Mouse (Mus musculus) naive thymus-derived CD4-positive, alpha-beta T cell, adult 2 months (primary cell): ENCODE measurements around the gene Sufu.

Experiments
- DNase-seq: peaks from one replicate; pipeline ENCODE4 v3.0.0-alpha.2; 2011; ENCODE audit warnings: low read depth

Gene Sufu

DNA sequence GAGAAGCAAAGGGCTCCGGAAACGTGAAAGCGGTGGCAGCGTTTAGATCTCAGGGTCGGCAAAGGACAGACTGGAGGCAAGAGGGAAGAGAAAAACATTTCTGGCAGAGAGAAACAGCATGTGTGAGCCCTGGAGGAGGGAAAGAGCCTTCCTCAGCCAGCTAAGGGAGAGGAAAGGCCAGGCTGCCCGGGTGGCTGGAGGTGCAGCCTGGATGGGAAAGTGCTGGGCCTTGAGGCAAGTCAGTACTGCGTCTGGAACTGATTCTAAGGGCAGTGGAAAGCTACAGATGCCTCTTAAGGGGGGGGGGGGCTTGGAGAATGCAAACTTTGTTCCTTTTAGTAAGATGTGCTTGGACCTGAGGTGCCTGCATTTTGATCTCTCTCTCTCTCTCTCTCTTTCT, 37.0 kb downstream of the Sufu start:
- DNase-seq: no peak

DNA sequence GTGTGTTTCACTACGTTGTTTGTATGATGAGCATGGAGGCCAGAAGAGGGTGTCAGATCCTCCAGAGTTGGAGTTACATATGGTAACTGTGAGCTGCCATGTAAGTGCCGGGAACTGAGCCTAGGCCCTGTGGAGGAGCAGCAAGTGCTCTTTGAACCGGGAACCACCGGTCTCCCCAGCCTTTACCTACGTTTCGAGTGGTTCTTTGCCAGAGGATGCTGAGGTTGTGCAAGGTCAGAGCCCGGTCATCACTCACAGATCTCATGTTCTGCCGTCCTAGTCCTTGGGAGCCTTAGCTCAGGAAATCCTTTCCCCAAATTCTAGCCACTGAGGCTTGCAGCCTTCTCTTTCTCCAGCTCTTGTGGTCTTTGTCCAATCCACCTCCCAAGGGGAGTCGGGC, 37.5 kb downstream of the Sufu start:
- DNase-seq: no peak

DNA sequence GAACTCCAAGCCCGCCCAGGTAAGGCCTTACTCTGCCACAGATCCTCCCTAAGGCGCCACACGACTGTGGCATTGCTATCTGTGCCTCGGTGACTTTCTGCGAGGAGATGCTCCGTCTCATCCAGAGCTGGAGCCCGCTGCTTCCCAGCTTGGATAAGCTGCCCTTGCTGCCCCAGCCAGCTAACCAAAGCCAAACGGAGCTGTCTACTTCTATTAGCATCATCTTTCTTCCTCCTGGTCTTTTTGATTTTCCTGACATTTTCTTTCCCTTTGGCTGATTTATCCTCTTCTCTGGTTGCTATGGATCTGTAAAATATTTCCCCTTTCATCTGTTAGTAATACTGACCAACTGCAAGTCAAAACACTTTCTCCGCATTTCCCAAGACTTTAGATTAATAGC, 37.9 kb downstream of the Sufu start:
- no peak for DNase-seq

DNA sequence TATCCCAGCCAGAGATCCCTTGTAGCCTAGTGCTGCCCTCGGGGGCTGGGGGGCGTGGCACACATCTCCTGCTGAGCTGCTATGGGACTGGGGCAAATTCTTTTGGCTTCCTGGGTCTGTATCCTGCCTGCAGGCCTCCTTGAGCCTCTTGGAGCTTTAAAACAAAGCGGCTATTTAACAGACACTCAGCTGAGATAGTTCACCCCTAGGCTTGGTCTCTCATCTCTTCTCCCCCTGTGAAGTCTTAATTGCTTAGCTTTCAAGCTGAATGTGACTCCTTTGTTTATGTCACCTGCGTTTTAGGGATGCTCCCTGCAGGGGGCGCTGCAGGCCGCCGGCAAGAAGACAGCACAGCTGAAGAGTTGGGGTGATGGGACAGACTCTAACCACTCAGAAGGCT, 38.8 kb downstream of the Sufu start:
- peak; percentile 54 for DNase-seq

DNA sequence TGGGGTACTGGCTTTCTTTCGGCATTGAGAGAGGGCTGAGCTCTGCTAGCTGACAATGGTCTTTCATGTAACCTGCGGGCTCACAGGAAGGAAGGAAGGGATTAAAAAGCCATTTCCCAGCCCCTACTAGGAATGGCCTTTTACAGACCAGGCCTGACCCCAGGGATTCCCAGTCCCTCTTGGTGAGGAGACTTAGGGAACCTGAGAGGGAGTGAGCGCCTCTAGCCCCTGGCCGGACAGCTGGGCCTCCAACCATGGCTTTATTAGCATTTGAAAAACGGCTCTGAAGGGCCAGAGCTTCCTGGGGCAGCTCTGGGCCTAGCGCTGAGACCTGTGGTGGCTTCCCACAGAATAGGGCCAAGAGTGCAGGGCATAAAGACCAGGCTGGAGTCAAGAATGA, 46.8 kb downstream of the Sufu start:
- no peak for DNase-seq

DNA sequence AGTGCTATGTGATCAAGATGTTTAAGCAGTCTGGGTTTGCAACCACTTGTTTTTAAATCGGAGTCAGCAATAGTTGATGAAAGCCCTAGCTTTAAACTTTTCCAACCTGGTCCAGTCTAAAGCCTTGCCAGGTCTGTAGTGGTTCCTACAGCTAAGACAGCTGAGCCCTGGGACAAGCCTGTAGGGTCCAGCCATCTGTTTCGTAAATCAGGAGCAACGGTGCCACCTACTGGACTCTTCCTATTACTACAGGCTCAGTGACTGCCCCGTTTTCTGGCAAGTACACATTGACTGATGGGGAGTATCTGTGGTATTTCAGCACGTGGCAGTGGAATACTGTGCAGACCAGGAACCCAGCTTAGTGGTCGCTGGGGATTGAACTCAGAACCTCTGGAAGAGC, 47.5 kb downstream of the Sufu start:
- DNase-seq: peak; percentile 80

DNA sequence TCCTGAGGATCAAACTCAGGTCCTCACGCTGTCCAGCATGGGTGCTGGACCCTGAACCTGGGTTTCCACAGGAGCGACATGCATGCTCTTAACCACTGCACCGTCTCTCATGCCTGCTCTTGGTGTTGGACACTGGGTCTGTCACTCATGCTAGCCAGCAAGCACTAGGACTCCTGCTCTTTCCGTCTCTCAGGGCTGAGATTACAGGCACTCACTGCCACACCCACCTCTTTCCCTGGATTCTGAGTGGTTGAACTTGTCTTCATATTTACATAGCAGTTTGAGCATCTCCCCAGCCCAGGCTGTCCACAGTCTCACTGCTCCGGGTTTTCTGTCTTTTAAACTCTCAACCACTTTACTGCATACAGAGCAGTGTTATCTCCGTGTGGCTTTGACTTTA, 48.9 kb downstream of the Sufu start:
- no peak for DNase-seq

DNA sequence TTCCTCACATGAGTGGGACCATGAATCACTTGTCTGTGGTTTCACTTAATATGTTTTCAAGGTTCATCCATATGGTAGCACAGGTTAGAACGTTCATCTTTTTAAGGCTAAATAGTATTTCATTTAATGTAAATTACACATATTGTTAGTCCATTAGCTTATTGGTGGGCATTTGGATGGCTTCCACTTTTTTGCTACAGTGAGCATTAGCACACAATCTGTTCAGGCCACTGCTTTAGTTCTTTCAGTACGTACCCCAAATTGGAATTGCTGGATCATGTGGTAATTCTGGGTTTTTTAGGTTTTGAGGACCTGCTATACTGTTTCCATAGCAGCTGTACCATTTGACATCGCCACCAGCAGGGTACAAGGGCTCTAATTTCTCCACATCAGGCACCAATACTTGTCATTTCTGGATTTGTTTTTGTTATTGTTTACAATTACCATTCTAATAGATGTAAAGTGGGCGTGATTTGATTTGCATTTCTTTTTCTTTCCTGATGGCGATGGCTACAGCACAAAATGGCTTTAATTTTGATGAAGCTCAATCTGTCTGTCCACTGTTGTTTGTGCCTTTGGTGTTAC, 49.8 kb downstream of the Sufu start:
- no peak for DNase-seq

DNA sequence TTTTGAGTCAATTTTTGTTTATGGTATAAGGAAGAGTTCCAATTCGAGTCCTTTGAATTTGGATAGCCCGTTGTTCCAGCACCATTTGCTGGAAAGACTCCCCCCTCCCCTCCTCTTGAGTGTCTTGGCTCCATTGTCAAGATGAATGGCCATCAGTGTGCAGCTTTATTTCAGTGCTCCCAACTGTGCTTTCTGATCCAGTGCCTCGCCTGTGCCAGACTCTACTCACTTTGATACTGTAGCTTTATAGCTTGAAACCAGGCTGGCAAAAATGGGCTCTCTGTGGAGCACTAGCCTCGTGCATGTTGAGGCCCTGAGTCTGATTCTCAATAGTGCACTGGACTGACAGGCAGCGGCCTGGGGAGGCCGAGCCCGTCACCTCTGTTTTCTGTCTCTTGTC, 50.4 kb downstream of the Sufu start:
- no peak for DNase-seq

DNA sequence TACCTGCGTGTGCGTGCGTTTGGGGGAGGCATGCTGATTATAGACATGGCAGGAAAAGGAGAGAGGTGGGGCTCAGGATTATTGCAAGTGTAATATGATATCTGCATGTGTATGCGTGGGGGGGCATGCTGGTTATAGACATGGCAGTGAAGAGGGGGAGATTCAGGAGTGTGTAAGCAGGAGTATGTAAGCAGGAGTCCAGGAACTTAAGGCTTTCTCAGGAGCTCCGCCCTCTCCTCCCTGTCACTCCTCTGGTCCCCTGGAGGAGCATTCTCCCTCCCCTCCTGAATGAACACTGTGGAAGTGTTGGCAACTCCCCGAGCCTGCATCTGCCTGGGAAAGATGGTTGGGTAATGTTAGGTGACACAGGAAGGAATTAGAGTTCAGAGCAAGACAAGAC, 51.2 kb downstream of the Sufu start:
- no peak for DNase-seq

DNA sequence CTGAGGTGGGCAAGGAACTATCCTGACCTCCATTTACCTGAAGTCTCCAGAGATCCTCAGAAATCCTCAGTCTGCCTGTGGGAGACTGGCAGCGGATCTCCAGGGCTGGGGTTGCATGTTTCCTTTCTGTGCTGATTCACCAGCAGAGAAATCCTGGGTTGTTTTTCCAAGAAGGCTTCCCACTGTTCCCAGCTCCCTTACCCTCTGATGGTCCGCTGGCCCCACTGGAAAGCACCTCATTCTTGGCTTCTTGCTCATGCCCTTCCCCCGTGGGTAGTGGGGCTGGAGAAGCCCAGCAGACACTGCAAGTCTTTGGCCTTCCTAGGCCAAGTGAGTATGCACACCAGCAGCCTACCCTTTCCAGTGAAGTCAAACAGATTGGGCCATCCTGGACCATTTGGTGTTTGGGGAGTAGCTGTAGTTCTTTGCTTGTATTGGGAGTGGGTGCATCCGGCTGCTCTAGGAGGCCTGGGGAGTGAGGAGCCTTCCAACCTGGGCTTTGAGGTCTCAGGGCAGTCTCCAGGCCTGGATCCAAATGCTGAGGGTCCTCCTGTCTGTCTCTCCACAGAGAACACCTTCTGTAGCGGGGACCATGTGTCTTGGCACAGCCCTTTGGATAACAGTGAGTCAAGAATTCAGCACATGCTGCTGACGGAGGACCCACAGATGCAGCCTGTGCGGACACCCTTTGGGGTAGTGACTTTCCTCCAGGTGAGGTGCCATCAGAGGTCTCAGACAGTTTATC, 52.7 kb downstream of the Sufu start:
- DNase-seq: no peak

DNA sequence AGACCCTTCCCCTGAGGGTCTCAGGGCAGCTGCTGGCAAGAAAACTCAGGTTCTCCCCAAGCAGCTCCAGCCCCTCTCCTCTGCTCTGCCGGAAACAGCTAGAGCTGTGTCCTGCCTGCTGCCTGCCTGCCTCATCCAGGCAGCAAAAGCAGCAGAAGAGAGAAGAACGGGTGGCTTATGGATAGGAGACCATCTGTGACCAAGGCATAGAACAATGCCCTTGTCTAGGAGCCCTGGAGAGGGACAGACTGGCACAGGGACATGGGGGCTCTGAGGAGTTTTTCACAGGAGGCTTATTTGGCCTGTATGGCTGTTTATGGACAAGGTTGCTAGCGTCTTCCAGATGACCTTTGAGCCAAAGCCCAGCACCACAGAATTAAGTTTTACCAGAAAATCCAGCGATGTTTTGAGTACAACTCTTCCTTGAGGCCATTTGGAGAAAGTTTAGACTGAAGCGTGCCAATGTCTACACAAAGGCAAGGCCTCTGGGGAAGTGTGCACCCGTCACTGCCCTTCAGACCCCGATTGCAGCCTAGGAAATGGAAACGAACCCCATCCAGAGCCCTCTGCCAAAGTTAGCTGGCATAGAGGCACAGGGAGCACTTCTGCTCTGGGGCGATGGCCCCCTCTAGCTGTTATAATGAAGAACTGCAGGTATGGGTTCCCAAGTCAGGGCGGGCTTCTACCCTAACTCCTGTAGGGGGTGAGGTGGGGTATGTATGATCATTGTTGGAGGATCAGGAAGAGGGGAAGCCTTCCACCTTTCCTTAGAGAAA, 55.5 kb downstream of the Sufu start:
- DNase-seq: peak; percentile 75

DNA sequence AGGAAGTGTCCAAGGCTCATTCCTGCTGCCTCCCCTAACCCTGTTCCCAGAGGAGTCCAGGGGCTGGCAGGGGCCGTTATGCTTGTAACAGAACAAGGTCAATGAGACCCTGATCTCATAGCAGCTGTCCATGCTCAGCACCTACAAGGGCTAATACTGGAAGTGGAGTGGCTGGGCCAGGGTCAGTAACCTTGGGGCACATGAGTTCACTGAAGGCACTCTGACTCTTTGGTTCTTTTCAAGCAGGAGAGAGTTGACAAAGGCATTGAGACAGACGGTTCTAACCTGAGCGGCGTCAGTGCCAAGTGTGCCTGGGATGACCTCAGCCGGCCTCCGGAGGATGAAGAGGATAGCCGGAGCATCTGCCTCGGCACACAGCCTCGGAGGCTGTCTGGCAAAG, 56.2 kb downstream of the Sufu start:
- no peak for DNase-seq

DNA sequence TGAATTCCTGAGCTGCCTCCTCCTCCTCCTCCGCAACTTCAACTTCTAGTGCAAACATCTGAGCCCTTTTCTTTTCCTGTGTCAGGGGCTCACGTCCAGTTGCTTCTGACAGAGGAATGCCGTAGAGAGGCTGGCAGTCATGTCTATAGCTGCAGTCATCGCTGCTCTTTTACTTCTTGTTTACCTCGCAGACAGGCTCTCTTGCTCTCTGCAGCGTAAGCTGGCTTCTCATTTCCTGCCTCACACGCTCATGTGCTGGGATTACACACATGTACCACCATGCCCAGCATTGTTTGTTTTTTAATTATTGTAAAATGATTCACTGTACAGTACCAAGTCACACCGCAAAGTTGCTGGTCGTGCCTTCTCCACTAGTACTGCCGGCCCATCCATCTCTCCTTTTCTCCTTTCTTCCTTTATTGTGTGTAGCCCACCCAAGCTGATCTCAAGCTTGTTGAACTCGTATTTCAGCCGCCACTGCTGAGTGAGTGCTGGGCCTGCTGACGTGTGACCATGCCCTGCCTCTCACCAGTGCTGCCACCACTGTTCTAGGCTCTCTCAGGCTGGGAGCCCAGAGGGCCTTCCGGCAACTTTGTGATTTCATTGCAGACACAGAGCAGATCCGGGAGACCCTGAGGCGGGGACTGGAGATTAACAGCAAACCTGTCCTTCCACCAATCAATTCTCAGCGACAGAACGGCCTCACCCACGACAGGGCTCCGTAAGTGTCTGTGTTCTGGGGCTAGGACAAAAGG, 57.6 kb downstream of the Sufu start:
- DNase-seq: peak; percentile 37

DNA sequence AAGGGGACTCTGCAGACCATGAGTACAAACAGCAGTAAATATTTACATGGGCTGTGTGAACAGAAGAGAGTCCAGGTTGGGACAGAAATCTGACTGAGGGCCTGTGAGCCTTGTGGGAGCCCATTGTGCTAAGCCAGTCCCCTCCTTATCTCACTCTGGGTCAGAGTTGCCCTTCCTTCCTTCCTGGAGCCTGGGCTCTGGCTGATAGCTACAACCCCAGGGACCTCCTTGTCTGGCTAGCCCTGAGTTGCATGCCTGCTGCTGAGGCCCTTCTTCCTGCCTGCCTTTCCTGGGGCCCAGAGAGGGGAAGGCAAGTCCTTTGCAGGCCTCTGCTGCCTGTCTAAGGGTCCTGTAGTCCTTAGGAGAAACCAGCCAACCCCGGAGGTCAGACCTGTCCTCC, 58.3 kb downstream of the Sufu start:
- no peak for DNase-seq

DNA sequence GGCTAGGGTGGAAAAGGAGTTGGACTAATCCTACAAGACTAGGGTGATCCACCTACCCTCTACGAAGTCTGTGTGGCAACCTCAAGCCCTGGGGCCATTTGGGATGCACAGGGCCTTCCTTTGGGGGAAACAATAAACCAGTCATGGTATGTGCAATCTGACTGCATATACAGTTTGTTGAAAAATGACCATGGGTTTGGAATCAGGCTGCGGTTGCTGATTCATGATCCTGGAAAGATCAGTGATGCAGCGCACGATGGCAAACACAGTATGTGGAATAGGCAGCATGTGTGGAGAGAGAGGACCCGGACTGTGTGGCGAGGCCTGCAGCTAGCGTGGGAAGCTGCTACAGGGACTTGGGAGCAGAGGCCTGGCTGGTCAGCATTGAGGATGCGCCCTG, 58.9 kb downstream of the Sufu start:
- no peak for DNase-seq

DNA sequence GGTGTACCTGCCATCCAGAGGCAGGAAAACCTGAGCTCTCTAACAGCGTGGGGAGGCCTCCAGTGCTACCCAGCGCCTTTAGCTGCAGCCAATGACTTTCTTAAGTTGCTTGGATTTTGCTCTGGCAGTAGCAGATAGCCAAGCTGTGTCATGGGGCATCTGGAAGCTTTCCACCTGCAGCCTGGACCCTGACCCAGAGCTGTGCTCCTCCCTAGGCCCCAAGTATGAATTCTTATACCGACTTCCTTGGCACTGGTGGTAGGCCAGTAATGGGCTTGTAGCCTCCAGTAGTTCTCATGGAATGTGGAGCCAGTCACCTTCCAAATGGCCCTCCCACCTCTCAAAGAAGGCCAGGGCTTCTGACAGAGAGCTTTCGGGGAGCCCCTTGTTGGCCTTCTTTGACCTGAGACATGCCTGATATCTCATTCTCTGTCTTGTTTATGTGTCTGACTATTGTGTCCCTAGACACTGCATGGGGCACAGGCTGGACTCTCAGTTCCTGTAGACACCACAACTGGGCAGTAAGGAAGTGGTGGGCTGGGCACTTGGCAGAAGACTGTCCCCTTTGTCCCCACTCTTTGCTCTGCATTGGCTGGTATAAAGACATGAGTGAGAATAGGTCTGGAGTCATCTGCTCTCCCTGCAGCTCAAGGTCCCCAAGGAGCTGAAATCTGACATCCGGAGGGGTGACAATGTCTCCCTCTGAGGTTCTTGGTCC, 59.5 kb downstream of the Sufu start:
- no peak for DNase-seq

DNA sequence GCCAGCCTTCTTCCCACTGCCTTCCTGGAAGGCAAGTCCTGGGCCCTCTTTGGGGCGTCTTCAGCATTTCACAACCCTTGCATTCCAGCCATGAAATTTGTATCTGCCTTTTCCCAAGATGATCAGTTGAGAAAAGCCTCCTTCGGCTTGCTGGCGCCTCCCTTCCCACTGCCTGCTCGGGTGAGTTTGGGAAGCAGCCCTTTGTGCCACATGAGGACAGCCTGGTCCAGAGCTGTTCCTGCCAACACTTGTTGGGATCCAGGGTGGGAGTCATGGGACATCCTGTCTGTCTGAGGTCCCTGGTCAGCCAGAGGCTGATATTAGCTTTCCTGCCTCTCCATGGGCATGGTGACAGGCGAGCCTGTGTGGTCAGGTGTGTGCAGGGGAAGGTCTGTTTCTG, 61.1 kb downstream of the Sufu start:
- DNase-seq: no peak

DNA sequence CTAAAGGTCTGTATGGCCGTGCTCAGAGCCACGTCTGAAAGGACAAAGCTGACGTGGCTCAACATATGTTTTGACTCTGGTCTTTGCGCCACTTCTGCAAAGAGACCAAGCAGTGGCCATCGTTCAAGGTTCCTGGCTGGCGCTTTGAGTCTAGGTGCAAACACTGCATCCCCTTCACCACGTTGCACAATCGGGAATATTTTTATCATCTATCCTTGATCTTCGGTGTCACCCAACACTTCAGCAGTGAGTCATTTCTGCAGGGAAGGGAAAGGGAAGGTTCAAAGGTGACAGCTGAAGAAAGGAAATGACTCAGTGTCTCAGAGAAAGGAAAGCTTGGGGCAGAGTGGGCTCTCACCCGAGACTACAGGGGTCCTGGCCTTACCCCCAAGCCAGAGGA, 62.6 kb downstream of the Sufu start:
- DNase-seq: no peak

DNA sequence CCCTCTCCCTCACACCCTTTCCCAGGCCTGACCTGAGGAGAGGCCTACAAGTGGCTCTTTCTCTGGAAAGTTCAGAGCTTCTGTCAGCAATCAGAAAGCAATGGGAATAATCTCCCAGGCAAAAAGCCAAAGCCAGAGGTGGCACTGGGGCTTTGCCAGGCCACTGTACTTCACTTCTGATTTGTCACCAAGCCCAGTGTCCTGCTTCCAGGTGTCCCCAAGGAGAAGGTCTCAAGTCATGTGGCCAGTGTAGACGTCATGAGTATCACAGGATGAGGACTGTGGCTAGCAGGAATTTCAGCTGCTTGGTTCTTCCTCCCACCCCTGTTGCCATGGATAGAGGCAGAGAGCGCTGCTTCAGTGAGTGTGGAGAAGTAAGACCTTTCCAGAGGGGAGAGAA, 63.2 kb downstream of the Sufu start:
- DNase-seq: no peak

DNA sequence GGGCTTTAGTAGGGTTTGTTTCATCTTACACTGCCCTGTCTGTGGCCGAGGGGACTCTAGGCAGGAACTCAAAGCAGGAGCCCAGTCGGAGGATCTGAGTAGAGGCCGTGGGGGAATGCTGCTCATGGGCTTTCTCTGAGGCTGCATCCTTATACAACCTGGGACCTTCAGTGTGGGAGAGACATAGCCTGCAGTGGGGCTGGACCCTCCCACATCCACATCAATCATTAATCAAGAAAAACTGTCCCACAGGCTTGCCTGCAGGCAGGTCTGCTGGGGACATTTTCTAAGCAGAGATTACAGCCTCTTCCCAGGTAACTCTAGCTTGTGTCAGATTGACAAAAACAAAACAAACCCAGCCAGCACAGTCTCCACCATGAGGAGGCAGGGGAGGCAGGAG, 65.9 kb downstream of the Sufu start:
- no peak for DNase-seq

DNA sequence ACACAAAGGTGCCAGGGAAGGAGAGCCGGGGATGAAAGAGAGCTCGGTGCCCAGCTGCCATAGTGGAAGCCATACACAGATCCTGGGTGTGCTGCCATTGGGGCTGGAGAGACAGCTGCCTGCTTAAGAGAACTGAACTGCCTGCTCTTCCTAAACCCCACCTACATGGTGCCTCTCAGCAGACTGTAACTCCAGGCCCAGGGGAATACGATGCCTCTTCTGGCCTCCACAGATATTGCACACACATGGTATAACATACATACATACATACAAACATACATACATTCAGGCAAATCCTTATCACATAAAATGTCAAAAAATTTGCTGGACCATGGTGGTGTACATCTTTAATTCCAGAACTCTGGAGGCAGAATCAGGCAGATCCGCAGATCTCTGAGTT, 66.8 kb downstream of the Sufu start:
- DNase-seq: no peak
